Mouse (Mus musculus) C2C12 (cell line): Measurements from ENCODE around the gene Phlda3. TPM values are rescaled to one million over a fixed set of nuclear protein-coding genes. Genes with fewer than 3 reads are reported as not detected.

Experiments used
- H3K27me3 ChIP-seq: one replicate; pipeline ENCODE4 v1.6.1; 2011; ENCODE audit not compliant: control insufficient read depth, insufficient read depth, insufficient read length
- H3K36me3 ChIP-seq: one replicate; pipeline ENCODE4 v1.6.1; 2011; ENCODE audit not compliant: control insufficient read depth, insufficient read depth
- H3K4me3 ChIP-seq: one replicate; pipeline ENCODE4 v1.5.1; 2011; ENCODE audit warnings: mild to moderate bottlenecking, control low read depth; ENCODE audit not compliant: poor library complexity, insufficient read depth, severe bottlenecking
- H3K79me2 ChIP-seq: one replicate; pipeline ENCODE4 v1.6.1; 2011; ENCODE audit not compliant: control insufficient read depth, insufficient read depth
- H3K79me3 ChIP-seq: one replicate; pipeline ENCODE4 v1.6.1; 2011; ENCODE audit warnings: low read depth, control low read depth
- H3ac ChIP-seq: one replicate; pipeline ENCODE3; 2011; ENCODE audit warnings: low read depth; ENCODE audit not compliant: control insufficient read depth, insufficient read length
- CEBPB ChIP-seq: IDR thresholded peaks from one replicate; pipeline ENCODE4 v1.6.1; 2011; ENCODE audit warnings: low read depth, mild to moderate bottlenecking, control low read depth, moderate library complexity
- CTCF ChIP-seq: IDR thresholded peaks from one replicate; pipeline ENCODE4 v1.5.1; 2011; ENCODE audit not compliant: control insufficient read depth, insufficient read depth, insufficient read length
- FOSL1 ChIP-seq: IDR thresholded peaks from one replicate; pipeline ENCODE4 v1.8.0; 2011; ENCODE audit warnings: mild to moderate bottlenecking, low read length; ENCODE audit not compliant: poor library complexity, insufficient read depth, severe bottlenecking
- MAX ChIP-seq: IDR thresholded peaks from one replicate; pipeline ENCODE4 v1.6.1; 2011; ENCODE audit warnings: mild to moderate bottlenecking, control low read depth
- MYOD1 ChIP-seq: IDR thresholded peaks from one replicate; pipeline ENCODE4 v1.6.1; 2011; ENCODE audit warnings: low read depth; ENCODE audit not compliant: control insufficient read depth, insufficient read length
- MYOG ChIP-seq: IDR thresholded peaks from one replicate; pipeline ENCODE4 v1.6.1; 2011; ENCODE audit not compliant: control insufficient read depth, insufficient read length; ENCODE audit errors: extremely low read depth
- USF1 ChIP-seq: IDR thresholded peaks from one replicate; pipeline ENCODE4 v1.6.1; 2011; ENCODE audit warnings: low read depth, mild to moderate bottlenecking, control low read depth, moderate library complexity
- polyA plus RNA-seq: library from polyadenylated mRNA; unstranded; fragments of >200 nt; fragmentation: generic; extraction: Trizol; gene quantifications from one replicate; pipeline ENCODE4 v1.2.1, GENCODE M21; 2012; ENCODE audit warnings: missing spikeins

Phlda3 gene
- polyA plus RNA-seq, 1 experiment: 318 TPM

DNA sequence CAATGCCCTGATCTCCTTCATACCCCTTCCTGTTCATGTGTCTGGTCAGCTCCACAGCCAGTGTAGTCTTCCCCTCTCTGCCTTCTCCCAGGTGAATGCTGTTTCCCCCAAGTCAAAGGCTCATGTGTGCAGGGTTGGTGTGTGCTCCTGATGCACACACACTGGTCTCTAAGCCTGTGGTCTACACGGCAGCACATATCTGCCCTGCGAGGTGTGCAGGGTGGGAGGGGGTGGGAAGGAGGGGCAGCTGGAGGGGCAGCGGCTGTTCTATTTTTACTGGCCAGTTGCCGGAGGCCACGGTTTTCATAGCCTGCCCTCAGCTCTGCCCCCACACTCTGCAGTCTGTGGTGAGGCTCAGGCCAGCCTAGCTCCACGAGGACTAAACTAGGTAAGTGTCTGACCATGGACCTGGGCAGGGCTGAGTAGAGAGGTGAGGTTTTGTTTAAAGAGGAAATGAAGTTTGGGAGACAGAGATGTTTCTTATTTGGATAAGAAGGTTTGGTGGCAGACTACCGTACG is 33.2 kb downstream of the Phlda3 start:
- Histone ChIP-seq H3K79me3 (no peaks in the 10 kb centered on the region), H3K27me3 (no peaks in the 10 kb centered on the region), H3K79me2 (no peaks in the 10 kb centered on the region), H3K36me3 (no peaks in the 10 kb centered on the region), H3K4me3 (no peak overlapping the region), H3ac (no peak overlapping the region)
- TF ChIP-seq MYOD1 (no peak), FOSL1 (no peak), MAX (no peak), USF1 (no peak), CEBPB (no peak), MYOG (no peak), CTCF (no peak)

DNA sequence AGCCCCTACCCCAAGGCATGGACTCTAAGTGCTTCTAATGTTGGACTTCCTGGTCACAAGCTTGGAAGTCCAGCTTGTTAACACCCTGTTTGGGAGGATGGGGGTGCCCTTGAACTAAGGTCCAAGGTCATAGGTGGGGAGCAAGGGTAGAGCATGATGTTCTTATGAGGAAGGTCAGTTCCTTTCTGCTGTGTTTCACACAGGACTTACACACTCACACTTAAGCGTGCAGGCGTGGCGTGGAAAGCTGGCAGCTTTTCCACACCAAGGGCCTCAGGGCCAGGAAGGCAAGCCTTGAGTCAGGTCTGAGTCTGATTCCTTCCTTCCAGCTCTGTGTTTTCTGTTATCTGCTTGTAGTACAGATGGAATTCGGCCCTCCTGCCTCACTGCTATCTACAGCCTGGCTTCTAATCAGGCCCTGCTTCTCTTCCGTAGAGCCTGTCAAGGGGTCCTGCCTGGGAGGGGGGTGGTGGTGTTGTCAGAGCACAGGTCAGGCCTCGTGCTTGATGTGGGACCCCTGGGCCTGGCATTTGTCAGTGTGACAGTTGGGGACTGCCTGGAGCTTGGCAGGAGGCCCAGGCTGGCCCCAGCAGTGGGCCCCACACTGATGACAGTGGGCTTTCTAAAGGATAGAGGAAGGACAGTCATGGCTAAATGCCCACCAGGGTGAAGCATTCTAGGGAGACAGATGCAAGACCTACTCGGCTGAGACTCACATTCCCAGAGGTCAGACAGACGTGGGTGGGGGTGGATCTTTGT is 34.5 kb downstream of the Phlda3 start:
- no peak overlapping the region for H3K4me3 ChIP-seq

DNA sequence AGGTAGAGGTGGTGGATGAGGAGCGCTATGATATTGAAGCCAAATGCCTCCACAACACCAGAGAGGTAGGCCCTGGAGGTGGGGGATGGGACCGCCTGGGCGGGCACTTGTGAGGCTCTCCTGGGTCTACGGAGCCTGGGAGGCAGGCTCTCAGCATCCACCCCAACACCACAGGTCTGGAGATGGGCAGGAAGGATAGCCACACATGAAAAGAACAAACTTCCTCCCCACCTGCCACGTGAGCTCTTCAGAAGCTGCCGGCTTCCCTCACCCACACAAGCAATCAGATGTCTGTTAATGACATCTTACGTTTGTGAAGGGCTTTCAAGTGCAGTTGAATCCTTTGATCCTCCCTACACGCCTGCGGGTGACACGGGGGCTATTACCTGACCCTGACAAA is 41.6 kb downstream of the Phlda3 start:
- TF ChIP-seq MYOD1 (no peak), USF1 (no peak), CTCF (no peak), MAX (no peak), MYOG (no peak), FOSL1 (no peak), CEBPB (no peak)
- no peaks in the 10 kb centered on the region for H3K36me3 ChIP-seq
- no peaks in the 10 kb centered on the region for H3K27me3 ChIP-seq
- no peaks in the 10 kb centered on the region for H3K79me2 ChIP-seq
- H3K79me3 ChIP-seq: no peaks in the 10 kb centered on the region
- no peak overlapping the region for H3K4me3 ChIP-seq
- no peak overlapping the region for H3ac ChIP-seq

More for the DNA sequence above, 34.5 kb downstream of the Phlda3 start:
- Histone ChIP-seq H3K79me2 (no peaks in the 10 kb centered on the region), H3K27me3 (no peaks in the 10 kb centered on the region), H3K79me3 (no peaks in the 10 kb centered on the region), H3ac (no peak overlapping the region), H3K36me3 (no peaks in the 10 kb centered on the region)
- TF ChIP-seq USF1 (no peak), CEBPB (no peak), MYOD1 (no peak), MYOG (no peak), MAX (no peak), CTCF (no peak)

GRCm38 (mm10) chr1:135810180-135810579 is 44.3 kb downstream of the Phlda3 start:
- H3K79me2 ChIP-seq: no peaks in the 10 kb centered on the region

GRCm38 (mm10) chr1:135811016-135811646 is 45.2 kb downstream of the Phlda3 start:
- H3K36me3 ChIP-seq: no peaks in the 10 kb centered on the region
- H3K27me3 ChIP-seq: no peaks in the 10 kb centered on the region
- TF ChIP-seq MAX: no peak
- no peak for TF ChIP-seq MYOD1
- TF ChIP-seq CTCF: peak; percentile 55
- no peak overlapping the region for H3ac ChIP-seq
- no peak overlapping the region for H3K4me3 ChIP-seq
- H3K79me3 ChIP-seq: no peaks in the 10 kb centered on the region
- no peaks in the 10 kb centered on the region for H3K79me2 ChIP-seq

More at GRCm38 (mm10) chr1:135810180-135810579, 44.3 kb downstream of the Phlda3 start:
- Histone ChIP-seq H3K79me3 (no peaks in the 10 kb centered on the region), H3K4me3 (no peak overlapping the region), H3K36me3 (no peaks in the 10 kb centered on the region), H3K27me3 (no peaks in the 10 kb centered on the region), H3ac (no peak overlapping the region)
- no peak for TF ChIP-seq MAX
- TF ChIP-seq CTCF: no peak
- TF ChIP-seq FOSL1: no peak
- no peak for TF ChIP-seq MYOG
- no peak for TF ChIP-seq CEBPB
- no peak for TF ChIP-seq MYOD1
- TF ChIP-seq USF1: no peak
